Mouse (Mus musculus) limb, embryonic 13.5 days (tissue): ENCODE measurements around the gene Inka1. TPM values are rescaled to one million over a fixed set of nuclear protein-coding genes. Genes with fewer than 3 reads are reported as not detected.
A peak's percentile ranks its signal among the peaks of the same experiment; 100 is the strongest.

Experiments used
- ATAC-seq: fragments of 200-750 bp; cut with Nextera tagmentation; 2 replicates; pipeline ENCODE4 v1.8.0; 2017; ENCODE audit warnings: low read depth, moderate number of reproducible peaks, moderate TSS enrichment; ENCODE audit not compliant: low FRiP score
- H3K27ac ChIP-seq: fragments of 300-500 bp; sonication (generic); 2 replicates; pipeline ENCODE4 v1.5.1; 2015; ENCODE audit warnings: inconsistent platforms, mild to moderate bottlenecking, moderate library complexity
- H3K27me3 ChIP-seq: fragments of 300-500 bp; sonication (generic); 2 replicates; pipeline ENCODE4 v1.6.1; 2015; ENCODE audit warnings: mild to moderate bottlenecking, inconsistent platforms
- H3K36me3 ChIP-seq: fragments of 300-500 bp; sonication (generic); 2 replicates; pipeline ENCODE4 v1.6.1; 2015; ENCODE audit warnings: inconsistent platforms, mild to moderate bottlenecking, moderate library complexity
- H3K4me1 ChIP-seq: fragments of 300-500 bp; sonication (generic); 2 replicates; pipeline ENCODE4 v1.6.1; 2015; ENCODE audit warnings: inconsistent platforms
- H3K4me2 ChIP-seq: fragments of 300-500 bp; sonication (generic); replicated peaks from 2 replicates; pipeline ENCODE4 v1.6.1; 2015; ENCODE audit warnings: inconsistent platforms, mild to moderate bottlenecking, moderate library complexity
- H3K4me3 ChIP-seq: fragments of 300-500 bp; sonication (generic); 2 replicates; pipeline ENCODE4 v1.5.1; 2015; ENCODE audit warnings: moderate library complexity, mild to moderate bottlenecking, inconsistent platforms
- H3K9ac ChIP-seq: fragments of 300-500 bp; sonication (generic); 2 replicates; pipeline ENCODE4 v1.6.1; 2015; ENCODE audit warnings: mild to moderate bottlenecking, inconsistent platforms
- H3K9me3 ChIP-seq: fragments of 300-500 bp; sonication (generic); 2 replicates; pipeline ENCODE4 v1.6.1; 2016; ENCODE audit warnings: inconsistent platforms
- WGBS: fragments of 180-500 bp; shearing (Covaris S2); methylation state at CpG from one replicate; pipeline ENCODE4 v1.1.7; 2015; 5-methylcytosine and 5-hydroxymethylcytosine counted together
- polyA plus RNA-seq: library from polyadenylated mRNA; unstranded; fragments of >200 nt; fragmentation: Nextera tagmentation; extraction: Ambion mirVana; gene quantifications from 2 replicates; pipeline ENCODE4 v1.2.1, GENCODE M21; 2015

Gene Inka1
- polyA plus RNA-seq, 1 experiment from 2014 or later: 121 TPM

DNA sequence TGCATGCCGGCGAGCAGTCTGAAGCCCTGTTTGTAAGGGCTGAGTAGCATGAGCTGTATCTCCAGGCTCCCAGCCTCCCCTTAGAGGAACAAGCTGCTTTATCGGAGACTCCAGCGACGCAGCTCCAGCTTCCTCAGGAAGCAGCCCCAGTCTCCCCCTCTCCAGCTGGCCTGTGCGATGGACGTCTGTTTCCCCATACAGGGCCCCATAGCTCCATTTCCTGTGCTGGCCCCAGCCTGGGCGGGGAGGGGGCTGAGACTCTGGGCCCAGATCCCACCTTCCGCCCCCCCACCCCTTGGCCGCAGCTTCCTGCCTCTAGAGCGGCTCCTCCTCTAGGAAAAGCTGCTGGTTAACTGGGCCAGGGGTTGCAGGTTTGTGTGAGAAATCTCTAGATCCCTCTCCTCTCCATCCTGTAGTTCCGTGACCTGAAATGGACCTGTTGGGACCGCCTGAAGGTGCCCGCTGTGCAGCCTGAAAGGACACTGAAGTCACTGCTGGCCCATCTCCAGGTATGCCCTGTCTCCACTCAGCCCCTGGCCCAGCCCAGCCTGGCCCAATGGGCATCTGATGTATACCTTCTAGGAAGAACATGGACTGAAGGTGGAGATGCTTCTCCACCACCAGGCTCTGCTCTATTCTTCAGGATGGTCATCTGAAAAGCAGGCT is 2.9 kb downstream of the Inka1 start, which contains the start of gene Gm20661:
Gene Gm20661 (plus strand): TSS at position 378 of the 666 bp plus-strand sequence.
- Histone ChIP-seq H3K27me3 (no peaks in the 10 kb centered on the region), H3K4me1 (peaks cover 73% of the 10 kb centered on the region), H3K9me3 (no peaks in the 10 kb centered on the region), H3K27ac (peak within 1 kb of the TSS; percentile 100), H3K9ac (peak within 1 kb of the TSS; percentile 88), H3K4me2 (peak within 1 kb of the TSS; percentile 97), H3K4me3 (peak within 1 kb of the TSS; percentile 88), H3K36me3 (peaks cover 6% of the 10 kb centered on the region; the same call in 1 of the 2 replicates)
- WGBS: 5% methylated on average over 14 of the region's 14 CpGs
- peak; percentile 82 for ATAC-seq

DNA sequence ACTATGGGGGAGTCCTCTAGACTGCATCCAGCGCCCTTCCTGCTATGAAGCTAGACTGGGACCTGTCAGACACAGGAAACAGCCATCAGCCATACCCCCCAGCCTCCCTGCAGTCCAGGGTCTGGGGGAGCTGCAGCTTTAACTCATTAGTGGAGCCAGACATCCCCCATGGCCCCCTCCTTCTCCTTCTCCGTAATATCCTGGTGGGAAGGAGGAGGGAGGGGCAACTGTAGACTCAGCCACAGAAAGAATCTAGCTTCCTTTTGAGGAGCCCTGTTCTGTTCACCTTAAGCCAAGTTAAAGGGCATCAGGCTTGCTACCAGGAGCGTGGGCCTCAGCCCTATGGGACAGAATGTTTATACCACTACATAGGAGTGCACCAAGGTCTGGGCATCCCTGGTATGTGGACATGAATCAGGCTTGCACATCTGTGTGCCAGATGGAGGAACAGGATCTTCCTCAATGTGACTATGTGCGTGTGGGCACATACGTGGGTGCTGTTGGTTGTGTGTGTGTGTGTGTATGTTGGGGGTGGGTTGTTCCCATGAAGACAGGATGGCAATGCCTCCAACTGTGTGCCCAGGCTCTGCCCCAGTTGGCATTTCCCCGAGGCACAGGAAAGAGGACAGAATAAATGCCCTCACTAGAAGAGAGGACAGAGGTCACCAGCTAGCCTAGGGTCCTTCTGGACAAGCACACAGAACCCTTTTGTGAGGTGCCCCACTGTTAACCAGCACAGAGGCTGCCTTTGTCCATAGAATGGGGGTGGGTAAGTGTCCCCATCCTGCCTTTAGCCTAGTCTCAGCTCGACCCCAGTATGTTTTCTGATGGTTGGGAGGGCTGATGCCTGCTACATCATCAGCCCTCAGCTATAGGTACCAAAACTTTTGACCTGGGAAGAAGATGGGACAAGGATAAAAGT is 3.7 kb downstream of the Inka1 start:
- Histone ChIP-seq H3K4me1 (peaks cover 64% of the 10 kb centered on the region), H3K4me3 (peak overlapping the region; percentile 88), H3K9me3 (no peaks in the 10 kb centered on the region), H3K4me2 (peak overlapping the region; percentile 97), H3K27ac (peak overlapping the region; percentile 100), H3K9ac (peak overlapping the region; percentile 88), H3K36me3 (peaks cover 6% of the 10 kb centered on the region; the same call in 1 of the 2 replicates), H3K27me3 (no peaks in the 10 kb centered on the region)
- peak; percentile 49 for ATAC-seq
- 6% methylated on average over 7 of the region's 7 CpGs for WGBS

DNA sequence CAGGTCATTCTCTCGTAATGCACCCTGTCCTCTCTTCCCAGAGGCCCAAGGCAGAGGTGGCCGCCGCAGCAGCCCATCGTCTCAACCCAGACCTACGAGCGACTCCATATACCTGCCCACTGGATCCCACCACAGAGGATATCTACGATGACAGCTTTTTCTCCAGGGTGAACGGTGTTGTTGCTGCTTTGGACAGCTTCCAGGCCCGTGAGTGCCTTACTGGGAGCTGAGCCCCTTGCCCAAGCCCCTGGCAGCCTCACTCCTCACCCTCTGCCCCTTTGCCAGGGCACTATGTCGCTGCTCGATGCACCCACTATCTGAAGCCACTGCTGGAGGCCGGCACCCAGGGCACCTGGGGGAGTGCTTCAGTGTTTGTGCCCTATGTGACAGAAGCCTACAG is 6.9 kb downstream of the Inka1 start:
- Histone ChIP-seq H3K9me3 (no peaks in the 10 kb centered on the region), H3K36me3 (no peaks in the 10 kb centered on the region), H3K27ac (no peak overlapping the region), H3K4me1 (peaks cover 63% of the 10 kb centered on the region), H3K4me3 (no peak overlapping the region), H3K4me2 (no peak overlapping the region), H3K27me3 (no peaks in the 10 kb centered on the region), H3K9ac (peak overlapping the region; percentile 31; the same call in 1 of the 2 replicates)
- WGBS: 91% methylated on average over 12 of the region's 12 CpGs
- no peak for ATAC-seq

DNA sequence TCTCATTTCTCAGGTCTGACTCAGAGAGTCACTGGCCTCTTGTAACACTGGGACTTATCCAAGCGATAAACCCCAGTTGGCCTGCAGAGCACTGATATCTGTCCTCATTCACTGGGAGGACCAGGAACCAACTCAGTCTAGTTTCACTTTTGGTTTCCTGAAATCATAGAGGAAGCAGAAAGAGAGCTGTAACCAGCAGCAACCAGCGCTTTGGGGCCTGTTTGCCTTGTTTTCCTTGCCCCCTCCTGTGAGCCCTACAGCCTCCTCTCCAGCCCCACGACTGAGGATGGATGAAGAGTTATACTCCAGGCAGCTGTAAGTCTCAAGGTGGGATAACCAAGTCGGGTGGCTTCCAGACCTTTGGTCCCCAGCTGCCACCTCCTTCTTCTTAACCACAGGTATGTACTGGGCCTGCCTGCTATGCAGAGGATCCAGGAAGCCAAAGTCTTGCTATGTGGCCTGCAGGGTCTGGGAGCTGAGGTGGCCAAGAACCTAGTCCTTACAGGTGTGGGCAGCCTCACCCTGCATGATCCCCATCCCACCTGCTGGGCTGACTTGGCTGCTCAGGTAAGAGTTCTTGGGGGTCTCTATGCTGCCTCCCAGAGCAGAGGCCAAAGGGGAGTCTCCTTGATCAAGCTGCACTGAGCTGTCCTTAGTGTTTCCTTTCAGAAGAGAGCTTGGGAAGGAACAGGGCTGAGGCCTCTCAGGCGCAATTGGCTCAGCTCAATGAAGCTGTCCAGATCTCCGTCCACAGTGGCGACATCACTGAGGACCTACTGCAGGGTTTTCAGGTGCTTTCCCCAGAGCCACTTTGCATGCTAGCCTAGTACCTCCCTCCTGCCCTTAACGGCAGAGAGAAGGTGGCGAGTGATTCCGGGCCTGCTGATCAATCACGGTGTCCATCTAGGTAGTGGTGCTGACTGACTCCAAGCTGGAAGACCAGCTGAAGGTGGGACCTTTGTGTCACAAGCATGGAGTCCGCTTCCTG is 10.0 kb downstream of the Inka1 start, which contains the start of gene Uba7:
Gene Uba7 (plus strand): TSS at position 107 of the 988 bp plus-strand sequence.
- Histone ChIP-seq H3K9ac (peak within 1 kb of the TSS; percentile 31; the same call in 1 of the 2 replicates), H3K4me3 (no peak within 1 kb of the TSS), H3K4me1 (peaks cover 32% of the 10 kb centered on the region), H3K4me2 (peak within 1 kb of the TSS; percentile 19; the same call in 1 of the 2 replicates), H3K9me3 (no peaks in the 10 kb centered on the region), H3K27me3 (no peaks in the 10 kb centered on the region), H3K36me3 (peaks cover 16% of the 10 kb centered on the region), H3K27ac (peak within 1 kb of the TSS; percentile 72)
- WGBS: 63% methylated on average over 12 of the region's 12 CpGs
- no peak for ATAC-seq

DNA sequence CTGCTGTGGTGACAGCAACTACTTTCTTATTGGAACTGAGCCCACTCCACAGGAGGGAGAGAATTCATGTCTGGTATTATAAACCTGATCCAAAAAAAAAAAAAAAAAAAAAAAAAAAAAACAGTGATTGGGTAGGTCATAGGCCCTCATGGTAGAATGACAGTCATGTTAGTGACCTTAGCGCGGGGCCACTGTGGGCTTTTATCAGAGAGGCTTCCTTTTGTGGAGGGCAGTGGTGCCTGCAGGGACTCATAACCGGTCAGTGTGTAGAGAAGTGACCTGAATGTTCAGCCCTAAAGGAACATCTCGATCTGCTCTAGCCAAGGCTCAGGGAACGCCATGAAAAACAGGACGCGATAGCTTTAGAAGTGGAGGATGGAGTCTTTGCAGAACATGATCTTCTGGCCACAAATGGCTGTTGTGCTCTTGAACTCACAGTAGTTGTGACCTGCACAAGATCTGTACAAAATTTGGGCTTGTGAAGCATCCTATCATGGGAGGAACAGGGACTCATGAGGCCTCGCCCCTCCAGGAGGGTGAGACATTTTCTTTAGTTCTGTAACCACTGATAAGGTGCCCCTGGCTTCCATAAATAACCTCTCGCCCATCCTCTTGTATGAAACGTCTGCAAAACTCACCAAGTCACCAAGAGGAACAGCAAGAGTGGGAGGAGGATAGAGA is 11.0 kb downstream of the Inka1 start:
- Histone ChIP-seq H3K36me3 (peaks cover 26% of the 10 kb centered on the region), H3K27ac (peak overlapping the region; percentile 72; the same call in 1 of the 2 replicates), H3K4me1 (peaks cover 21% of the 10 kb centered on the region), H3K9ac (no peak overlapping the region), H3K4me3 (no peak overlapping the region), H3K27me3 (no peaks in the 10 kb centered on the region), H3K4me2 (no peak overlapping the region), H3K9me3 (no peaks in the 10 kb centered on the region)
- no peak for ATAC-seq
- WGBS: 81% methylated on average over 10 of the region's 10 CpGs

DNA sequence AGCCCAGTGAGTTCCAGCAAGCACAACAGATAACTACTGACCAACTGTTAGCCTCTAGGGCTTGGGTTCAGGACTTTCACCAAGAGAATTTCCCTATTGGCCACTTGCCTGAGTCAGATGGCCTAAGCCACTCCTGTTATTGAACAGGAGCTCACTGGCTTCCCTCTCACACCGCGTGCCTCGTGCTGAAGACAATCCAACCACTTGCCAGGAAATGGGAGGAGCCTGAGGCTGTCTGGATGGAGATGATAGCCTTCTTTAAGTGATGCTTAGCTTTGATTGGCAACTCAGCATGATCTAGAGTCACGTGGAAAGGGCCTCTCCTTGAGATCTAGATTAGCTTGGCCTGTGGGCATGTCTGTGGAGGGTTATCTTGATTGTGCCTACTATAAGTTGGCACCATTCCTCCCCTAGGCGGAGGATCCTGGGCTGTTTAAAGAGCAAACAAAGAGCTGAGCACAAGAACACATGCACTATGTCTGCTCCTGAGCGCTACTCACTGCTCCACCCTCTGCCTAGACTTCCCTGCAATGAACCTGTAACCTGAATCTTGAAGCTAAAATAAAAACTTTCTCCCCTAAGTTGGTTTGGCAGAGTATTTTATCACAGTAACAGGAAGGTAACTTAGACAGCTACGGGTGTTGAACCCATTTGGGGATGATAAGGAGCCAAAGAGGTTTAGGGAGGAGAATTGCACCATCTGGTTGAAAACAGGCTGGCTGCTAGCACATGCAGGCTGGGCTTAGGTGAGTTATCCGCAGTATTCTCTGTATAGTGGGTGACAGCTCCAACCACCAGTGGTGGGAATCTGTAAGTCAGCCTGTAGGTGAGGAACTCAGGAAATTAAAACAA is 13.8 kb downstream of the Inka1 start:
- no peak overlapping the region for H3K27ac ChIP-seq

DNA sequence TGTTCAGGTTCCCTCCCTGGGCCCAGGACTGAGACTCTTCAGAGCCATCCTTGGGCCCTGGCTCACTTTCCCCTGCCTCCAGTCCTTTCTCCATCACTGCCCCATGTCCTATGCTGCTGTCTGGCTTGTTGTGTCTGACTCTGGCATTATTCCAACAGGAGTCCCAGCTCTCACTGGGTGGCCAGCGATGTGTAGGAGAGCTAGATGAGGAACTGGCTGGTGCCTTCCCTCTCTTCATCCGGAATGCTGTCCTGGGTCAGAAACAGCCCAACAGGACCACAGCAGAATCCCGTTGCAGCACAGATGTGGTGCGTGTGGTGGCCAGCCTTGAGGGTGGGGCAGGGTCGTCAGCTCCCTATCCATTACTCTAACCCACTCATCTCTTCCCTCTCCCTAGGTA is 15.4 kb downstream of the Inka1 start:
- Histone ChIP-seq H3K4me2 (no peak overlapping the region), H3K4me1 (peaks cover 9% of the 10 kb centered on the region), H3K9ac (no peak overlapping the region), H3K36me3 (peaks cover 50% of the 10 kb centered on the region), H3K27me3 (no peaks in the 10 kb centered on the region), H3K27ac (no peak overlapping the region), H3K4me3 (no peak overlapping the region), H3K9me3 (no peaks in the 10 kb centered on the region)
- no peak for ATAC-seq
- WGBS: 89% methylated on average over 5 of the region's 5 CpGs

More for the DNA sequence above, 13.8 kb downstream of the Inka1 start:
- peaks cover 18% of the 10 kb centered on the region for H3K4me1 ChIP-seq
- no peak for ATAC-seq
- no peak overlapping the region for H3K9ac ChIP-seq
- H3K27me3 ChIP-seq: no peaks in the 10 kb centered on the region
- H3K4me2 ChIP-seq: no peak overlapping the region
- WGBS: 76% methylated on average over 8 of the region's 8 CpGs
- no peaks in the 10 kb centered on the region for H3K9me3 ChIP-seq
- peaks cover 44% of the 10 kb centered on the region for H3K36me3 ChIP-seq
- H3K4me3 ChIP-seq: no peak overlapping the region

DNA sequence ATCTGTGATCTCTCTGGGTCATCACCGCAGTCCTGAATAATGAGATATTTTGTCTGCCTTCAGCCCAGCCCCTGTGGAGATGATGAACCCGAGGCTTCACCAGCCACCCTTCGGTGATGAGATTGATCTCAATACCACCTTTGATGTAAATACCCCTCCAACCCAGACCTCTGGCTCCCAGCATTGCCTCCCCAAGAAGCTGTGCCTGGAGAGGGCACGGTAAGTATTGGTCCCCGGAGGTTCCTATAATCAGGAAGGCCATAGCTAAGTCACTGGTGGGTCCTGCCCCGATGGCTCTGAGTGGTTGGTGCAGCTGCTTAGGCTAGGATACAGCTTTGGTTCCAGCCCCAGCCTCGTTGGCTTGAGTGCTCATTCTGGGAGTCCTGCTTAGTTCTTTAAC is 17.1 kb downstream of the Inka1 start:
- Histone ChIP-seq H3K9me3 (no peaks in the 10 kb centered on the region), H3K4me3 (no peak overlapping the region), H3K27me3 (no peaks in the 10 kb centered on the region), H3K27ac (no peak overlapping the region), H3K4me2 (no peak overlapping the region), H3K36me3 (peaks cover 59% of the 10 kb centered on the region), H3K4me1 (no peaks in the 10 kb centered on the region), H3K9ac (no peak overlapping the region)
- ATAC-seq: no peak
- WGBS: 92% methylated on average over 7 of the region's 7 CpGs

DNA sequence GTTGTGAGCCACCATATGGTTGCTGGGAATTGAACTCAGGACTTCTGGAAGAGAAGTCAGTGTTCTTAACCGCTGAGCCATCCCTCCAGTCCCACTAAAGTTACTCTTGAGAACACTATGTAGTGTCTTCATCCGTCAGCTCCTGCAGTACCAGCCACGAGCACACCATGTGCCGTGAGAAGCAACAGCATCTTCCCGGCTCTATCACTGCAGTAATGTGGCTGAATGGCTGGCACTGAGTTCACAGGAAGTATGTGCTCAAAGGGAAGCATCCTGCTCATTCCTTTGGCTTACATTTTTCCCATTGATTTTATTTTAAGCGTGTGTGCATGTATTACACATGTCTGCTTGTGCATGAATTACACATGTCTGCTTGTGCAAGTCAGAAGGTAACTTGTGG is 18.2 kb downstream of the Inka1 start:
- 86% methylated on average over 6 of the region's 6 CpGs for WGBS
- Histone ChIP-seq H3K9ac (no peak overlapping the region), H3K4me2 (no peak overlapping the region), H3K27ac (no peak overlapping the region), H3K4me1 (no peaks in the 10 kb centered on the region), H3K9me3 (no peaks in the 10 kb centered on the region), H3K27me3 (no peaks in the 10 kb centered on the region), H3K36me3 (peaks cover 64% of the 10 kb centered on the region), H3K4me3 (no peak overlapping the region)
- no peak for ATAC-seq

DNA sequence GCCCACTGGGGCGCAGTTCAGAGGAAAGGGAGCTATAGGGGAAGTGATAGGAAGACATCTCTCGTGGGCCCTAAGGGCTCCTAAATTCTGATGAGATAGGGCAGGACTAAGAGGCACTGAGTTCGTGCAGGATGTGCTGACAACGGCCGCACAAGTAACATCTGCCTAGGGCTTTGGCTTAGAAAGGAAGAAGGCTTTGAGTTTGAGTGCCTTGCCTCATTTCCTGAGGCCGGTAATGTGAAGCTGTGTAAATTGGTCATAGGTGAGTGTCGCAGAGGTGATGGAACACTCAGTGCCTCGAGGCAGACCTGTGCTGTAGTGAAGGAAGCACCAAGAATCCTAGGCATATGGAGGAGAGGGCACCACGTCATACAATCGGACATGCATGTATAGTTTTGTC is 19.0 kb downstream of the Inka1 start:
- Histone ChIP-seq H3K4me3 (no peak overlapping the region), H3K4me2 (no peak overlapping the region), H3K36me3 (peaks cover 65% of the 10 kb centered on the region), H3K9ac (no peak overlapping the region), H3K4me1 (no peaks in the 10 kb centered on the region), H3K27ac (no peak overlapping the region), H3K9me3 (no peaks in the 10 kb centered on the region), H3K27me3 (no peaks in the 10 kb centered on the region)
- ATAC-seq: no peak
- WGBS: 86% methylated on average over 10 of the region's 10 CpGs
